Mouse (Mus musculus): ENCODE results near the gene Ccser1.

GRCm38 (mm10) chr6:61154654-61155053, 25.5 kb upstream of the Ccser1 start:
- TF ChIP-seq CTCF (IDR thresholded peaks at IDR 0.05; ENCODE audit: borderline replicate concordance, insufficient read depth, low read length) (no peak), POLR2A (IDR thresholded peaks at IDR 0.05; ENCODE audit: low read depth, low read length) (no peak)

All from embryonic fibroblast, embryonic 13.5 days (primary cell).